Mouse (Mus musculus): ENCODE results near the gene Adgrb2. TPM values are rescaled to one million over a fixed set of nuclear protein-coding genes. Genes with fewer than 3 reads are reported as not detected.

Gene Adgrb2
- polyA plus RNA-seq, 1 experiment: 1.7 TPM

GRCm38 (mm10) chr4:129967024-129968014, 17.4 kb upstream of the Adgrb2 start:
- H3K27ac ChIP-seq (ENCODE audit: insufficient read depth, low read depth, low read length): no peak overlapping the region
- H3K4me1 ChIP-seq (ENCODE audit: control insufficient read depth, insufficient read depth, insufficient read length, low read length): peaks cover 4% of the 10 kb centered on the region; the same call in 1 of the 2 replicates
- TF ChIP-seq POLR2A (IDR thresholded peaks at IDR 0.05; ENCODE audit: low read depth, low read length): no peak
- no peak for TF ChIP-seq CTCF (IDR thresholded peaks at IDR 0.05; ENCODE audit: extremely low read depth, insufficient read length, insufficient replicate concordance, low read depth, low read length)
- no peak overlapping the region for H3K4me3 ChIP-seq (ENCODE audit: low read depth, low read length)
- peaks cover 4% of the 10 kb centered on the region; the same call in 1 of the 2 replicates for H3K27me3 ChIP-seq (ENCODE audit: control insufficient read depth, insufficient read depth, low read length)
- H3K36me3 ChIP-seq (ENCODE audit: control insufficient read depth, insufficient read depth, low read length): no peaks in the 10 kb centered on the region
- 49% methylated on average over 13 of the region's 13 CpGs for WGBS

GRCm38 (mm10) chr4:129970168-129970567, 14.5 kb upstream of the Adgrb2 start:
- Histone ChIP-seq H3K4me3 (ENCODE audit: low read depth, low read length) (no peak overlapping the region), H3K36me3 (ENCODE audit: control insufficient read depth, insufficient read depth, low read length) (no peaks in the 10 kb centered on the region), H3K4me1 (ENCODE audit: control insufficient read depth, insufficient read depth, insufficient read length, low read length) (peaks cover 4% of the 10 kb centered on the region; the same call in 1 of the 2 replicates), H3K27me3 (ENCODE audit: control insufficient read depth, insufficient read depth, low read length) (peaks cover 4% of the 10 kb centered on the region; the same call in 1 of the 2 replicates), H3K27ac (ENCODE audit: insufficient read depth, low read depth, low read length) (no peak overlapping the region)
- TF ChIP-seq CTCF (IDR thresholded peaks at IDR 0.05; ENCODE audit: extremely low read depth, insufficient read length, insufficient replicate concordance, low read depth, low read length) (no peak), POLR2A (IDR thresholded peaks at IDR 0.05; ENCODE audit: low read depth, low read length) (no peak)
- 43% methylated on average over 8 of the region's 8 CpGs for WGBS

- 80% methylated on average over 11 of the region's 11 CpGs for WGBS
- Histone ChIP-seq H3K27ac (ENCODE audit: insufficient read depth, low read depth, low read length) (no peak overlapping the region), H3K4me1 (ENCODE audit: control insufficient read depth, insufficient read depth, insufficient read length, low read length) (peaks cover 4% of the 10 kb centered on the region; the same call in 1 of the 2 replicates), H3K27me3 (ENCODE audit: control insufficient read depth, insufficient read depth, low read length) (peaks cover 4% of the 10 kb centered on the region; the same call in 1 of the 2 replicates), H3K36me3 (ENCODE audit: control insufficient read depth, insufficient read depth, low read length) (no peaks in the 10 kb centered on the region), H3K4me3 (ENCODE audit: low read depth, low read length) (no peak overlapping the region)
- no peak for TF ChIP-seq POLR2A (IDR thresholded peaks at IDR 0.05; ENCODE audit: low read depth, low read length)
- no peak for TF ChIP-seq CTCF (IDR thresholded peaks at IDR 0.05; ENCODE audit: extremely low read depth, insufficient read length, insufficient replicate concordance, low read depth, low read length)
Measured at GRCm38 (mm10) chr4:129970861-129971260, 13.8 kb upstream of the Adgrb2 start.

GRCm38 (mm10) chr4:129971989-129972388, 12.7 kb upstream of the Adgrb2 start:
- H3K27me3 ChIP-seq (ENCODE audit: control insufficient read depth, insufficient read depth, low read length): peaks cover 4% of the 10 kb centered on the region
- H3K4me1 ChIP-seq (ENCODE audit: control insufficient read depth, insufficient read depth, insufficient read length, low read length): peaks cover 4% of the 10 kb centered on the region; the same call in 1 of the 2 replicates
- no peak for TF ChIP-seq POLR2A (IDR thresholded peaks at IDR 0.05; ENCODE audit: low read depth, low read length)
- no peak for TF ChIP-seq CTCF (IDR thresholded peaks at IDR 0.05; ENCODE audit: extremely low read depth, insufficient read length, insufficient replicate concordance, low read depth, low read length)
- 30% methylated on average over 7 of the region's 7 CpGs for WGBS
- no peak overlapping the region for H3K4me3 ChIP-seq (ENCODE audit: low read depth, low read length)
- H3K27ac ChIP-seq (ENCODE audit: insufficient read depth, low read depth, low read length): no peak overlapping the region
- H3K36me3 ChIP-seq (ENCODE audit: control insufficient read depth, insufficient read depth, low read length): no peaks in the 10 kb centered on the region

- no peaks in the 10 kb centered on the region; the same call in none of the 2 replicates for H3K27me3 ChIP-seq (ENCODE audit: control insufficient read depth, insufficient read depth, low read length)
Measured at GRCm38 (mm10) chr4:129974285-129974684, 10.4 kb upstream of the Adgrb2 start.

GRCm38 (mm10) chr4:129977256-129977655, 7.4 kb upstream of the Adgrb2 start:
- H3K27me3 ChIP-seq (ENCODE audit: control insufficient read depth, insufficient read depth, low read length): peaks cover 5% of the 10 kb centered on the region
- no peaks in the 10 kb centered on the region for H3K36me3 ChIP-seq (ENCODE audit: control insufficient read depth, insufficient read depth, low read length)
- no peak overlapping the region for H3K4me3 ChIP-seq (ENCODE audit: low read depth, low read length)
- H3K4me1 ChIP-seq (ENCODE audit: control insufficient read depth, insufficient read depth, insufficient read length, low read length): no peaks in the 10 kb centered on the region; the same call in 1 of the 2 replicates
- 52% methylated on average over 4 of the region's 4 CpGs for WGBS
- no peak for TF ChIP-seq CTCF (IDR thresholded peaks at IDR 0.05; ENCODE audit: extremely low read depth, insufficient read length, insufficient replicate concordance, low read depth, low read length)
- TF ChIP-seq POLR2A (IDR thresholded peaks at IDR 0.05; ENCODE audit: low read depth, low read length): no peak
- no peak overlapping the region for H3K27ac ChIP-seq (ENCODE audit: insufficient read depth, low read depth, low read length)

More at GRCm38 (mm10) chr4:129974285-129974684, 10.4 kb upstream of the Adgrb2 start:
- no peak overlapping the region for H3K27ac ChIP-seq (ENCODE audit: insufficient read depth, low read depth, low read length)
- WGBS: 65% methylated on average over 9 of the region's 9 CpGs
- peaks cover 4% of the 10 kb centered on the region; the same call in 1 of the 2 replicates for H3K4me1 ChIP-seq (ENCODE audit: control insufficient read depth, insufficient read depth, insufficient read length, low read length)
- TF ChIP-seq POLR2A (IDR thresholded peaks at IDR 0.05; ENCODE audit: low read depth, low read length): no peak
- TF ChIP-seq CTCF (IDR thresholded peaks at IDR 0.05; ENCODE audit: extremely low read depth, insufficient read length, insufficient replicate concordance, low read depth, low read length): no peak
- no peak overlapping the region for H3K4me3 ChIP-seq (ENCODE audit: low read depth, low read length)
- no peaks in the 10 kb centered on the region for H3K36me3 ChIP-seq (ENCODE audit: control insufficient read depth, insufficient read depth, low read length)

GRCm38 (mm10) chr4:129978227-129978626, 6.4 kb upstream of the Adgrb2 start:
- no peaks in the 10 kb centered on the region; the same call in 1 of the 2 replicates for H3K4me1 ChIP-seq (ENCODE audit: control insufficient read depth, insufficient read depth, insufficient read length, low read length)
- no peaks in the 10 kb centered on the region for H3K36me3 ChIP-seq (ENCODE audit: control insufficient read depth, insufficient read depth, low read length)
- H3K27ac ChIP-seq (ENCODE audit: insufficient read depth, low read depth, low read length): no peak overlapping the region
- 59% methylated on average over 4 of the region's 4 CpGs for WGBS
- H3K4me3 ChIP-seq (ENCODE audit: low read depth, low read length): no peak overlapping the region
- TF ChIP-seq POLR2A (IDR thresholded peaks at IDR 0.05; ENCODE audit: low read depth, low read length) (no peak), CTCF (IDR thresholded peaks at IDR 0.05; ENCODE audit: extremely low read depth, insufficient read length, insufficient replicate concordance, low read depth, low read length) (no peak)
- H3K27me3 ChIP-seq (ENCODE audit: control insufficient read depth, insufficient read depth, low read length): peaks cover 12% of the 10 kb centered on the region

Measured in small intestine, adult 2 months (tissue).